Mouse (Mus musculus): ENCODE results near the gene Polr3g. TPM values are rescaled to one million over a fixed set of nuclear protein-coding genes. Genes with fewer than 3 reads are reported as not detected.
"Not testable (repeated sequence)": the region's sequence is repeated elsewhere in the genome, so short reads cannot be mapped to it uniquely, and the experiment has no call there.

Gene Polr3g
- polyA plus RNA-seq, 1 experiment from 2014 or later = 13.7 TPM

- H3K4me3 ChIP-seq (ENCODE audit: low read depth, low read length) = no peak overlapping the region
- WGBS = 72% methylated on average over 5 of the region's 5 CpGs
- H3K9me3 ChIP-seq (ENCODE audit: control insufficient read depth, low read depth, low read length) = no peaks in the 10 kb centered on the region
- no peaks in the 10 kb centered on the region for H3K36me3 ChIP-seq (ENCODE audit: control insufficient read depth, insufficient read depth, low read length)
- H3K9ac ChIP-seq (replicated peaks; ENCODE audit: low read depth, low read length) = no peak overlapping the region
- no peaks in the 10 kb centered on the region for H3K4me1 ChIP-seq (ENCODE audit: control insufficient read depth, insufficient read depth, low read length)
- H3K27ac ChIP-seq (ENCODE audit: low read length) = no peak overlapping the region
- no peak for ATAC-seq (ENCODE audit: insufficient number of reproducible peaks, insufficient read depth, low FRiP score, low read depth)
- H3K27me3 ChIP-seq (ENCODE audit: control insufficient read depth, insufficient read depth, low read length) = no peaks in the 10 kb centered on the region
- no peak overlapping the region for H3K4me2 ChIP-seq (replicated peaks; ENCODE audit: low read depth, low read length)
These were observed 25.8 kb upstream of the Polr3g start for GRCm38 (mm10) chr13:81736606-81737005.

GRCm38 (mm10) chr13:81730362-81730761 is 19.5 kb upstream of the Polr3g start:
- WGBS = 78% methylated on average over 1 of the region's 1 CpGs
- H3K27ac ChIP-seq (ENCODE audit: low read length) = no peak overlapping the region

GRCm38 (mm10) chr13:81729102-81729501 is 18.3 kb upstream of the Polr3g start:
- Histone ChIP-seq H3K9me3 (ENCODE audit: control insufficient read depth, low read depth, low read length) (no peaks in the 10 kb centered on the region), H3K4me1 (ENCODE audit: control insufficient read depth, insufficient read depth, low read length) (no peaks in the 10 kb centered on the region), H3K9ac (replicated peaks; ENCODE audit: low read depth, low read length) (no peak overlapping the region), H3K27me3 (ENCODE audit: control insufficient read depth, insufficient read depth, low read length) (no peaks in the 10 kb centered on the region), H3K36me3 (ENCODE audit: control insufficient read depth, insufficient read depth, low read length) (no peaks in the 10 kb centered on the region), H3K4me3 (ENCODE audit: low read depth, low read length) (no peak overlapping the region), H3K27ac (ENCODE audit: low read length) (no peak overlapping the region), H3K4me2 (replicated peaks; ENCODE audit: low read depth, low read length) (no peak overlapping the region)
- WGBS = 54% methylated on average over 4 of the region's 4 CpGs
- ATAC-seq (ENCODE audit: insufficient number of reproducible peaks, insufficient read depth, low FRiP score, low read depth) = no peak

More at GRCm38 (mm10) chr13:81730362-81730761, 19.5 kb upstream of the Polr3g start:
- Histone ChIP-seq H3K27me3 (ENCODE audit: control insufficient read depth, insufficient read depth, low read length) (no peaks in the 10 kb centered on the region), H3K9ac (replicated peaks; ENCODE audit: low read depth, low read length) (no peak overlapping the region), H3K36me3 (ENCODE audit: control insufficient read depth, insufficient read depth, low read length) (no peaks in the 10 kb centered on the region), H3K4me1 (ENCODE audit: control insufficient read depth, insufficient read depth, low read length) (no peaks in the 10 kb centered on the region), H3K9me3 (ENCODE audit: control insufficient read depth, low read depth, low read length) (no peaks in the 10 kb centered on the region), H3K4me3 (ENCODE audit: low read depth, low read length) (no peak overlapping the region), H3K4me2 (replicated peaks; ENCODE audit: low read depth, low read length) (no peak overlapping the region)
- no peak for ATAC-seq (ENCODE audit: insufficient number of reproducible peaks, insufficient read depth, low FRiP score, low read depth)

- H3K9ac ChIP-seq (replicated peaks; ENCODE audit: low read depth, low read length); H3K4me2 ChIP-seq (replicated peaks; ENCODE audit: low read depth, low read length); H3K36me3 ChIP-seq (ENCODE audit: control insufficient read depth, insufficient read depth, low read length); H3K9me3 ChIP-seq (ENCODE audit: control insufficient read depth, low read depth, low read length); H3K27ac ChIP-seq (ENCODE audit: low read length); ATAC-seq (ENCODE audit: insufficient number of reproducible peaks, insufficient read depth, low FRiP score, low read depth); H3K4me1 ChIP-seq (ENCODE audit: control insufficient read depth, insufficient read depth, low read length); H3K4me3 ChIP-seq (ENCODE audit: low read depth, low read length); H3K27me3 ChIP-seq (ENCODE audit: control insufficient read depth, insufficient read depth, low read length): not testable (repeated sequence)
- WGBS = 53% methylated on average over 12 of the region's 12 CpGs
These were observed 17.3 kb upstream of the Polr3g start for GRCm38 (mm10) chr13:81728141-81728540.

GRCm38 (mm10) chr13:81713896-81714295 is 3.1 kb upstream of the Polr3g start:
- no peak overlapping the region for H3K4me3 ChIP-seq (ENCODE audit: low read depth, low read length)
- no peak overlapping the region for H3K9ac ChIP-seq (replicated peaks; ENCODE audit: low read depth, low read length)
- ATAC-seq (ENCODE audit: insufficient number of reproducible peaks, insufficient read depth, low FRiP score, low read depth) = no peak
- 96% methylated on average over 1 of the region's 1 CpGs for WGBS
- H3K36me3 ChIP-seq (ENCODE audit: control insufficient read depth, insufficient read depth, low read length) = no peaks in the 10 kb centered on the region
- H3K4me1 ChIP-seq (ENCODE audit: control insufficient read depth, insufficient read depth, low read length) = peaks cover 7% of the 10 kb centered on the region; the same call in 1 of the 2 replicates
- H3K27me3 ChIP-seq (ENCODE audit: control insufficient read depth, insufficient read depth, low read length) = no peaks in the 10 kb centered on the region
- no peaks in the 10 kb centered on the region for H3K9me3 ChIP-seq (ENCODE audit: control insufficient read depth, low read depth, low read length)
- H3K27ac ChIP-seq (ENCODE audit: low read length) = no peak overlapping the region
- no peak overlapping the region for H3K4me2 ChIP-seq (replicated peaks; ENCODE audit: low read depth, low read length)

GRCm38 (mm10) chr13:81711546-81712371 is 946 bp upstream of the Polr3g start:
- H3K27me3 ChIP-seq (ENCODE audit: control insufficient read depth, insufficient read depth, low read length) = no peaks in the 10 kb centered on the region
- no peaks in the 10 kb centered on the region for H3K9me3 ChIP-seq (ENCODE audit: control insufficient read depth, low read depth, low read length)
- peak; percentile 47 for ATAC-seq (ENCODE audit: insufficient number of reproducible peaks, insufficient read depth, low FRiP score, low read depth)
- H3K9ac ChIP-seq (replicated peaks; ENCODE audit: low read depth, low read length) = peak overlapping the region; percentile 48
- peaks cover 7% of the 10 kb centered on the region; the same call in 1 of the 2 replicates for H3K4me1 ChIP-seq (ENCODE audit: control insufficient read depth, insufficient read depth, low read length)
- WGBS = 1% methylated on average over 42 of the region's 42 CpGs
- peak overlapping the region; percentile 98 for H3K4me2 ChIP-seq (replicated peaks; ENCODE audit: low read depth, low read length)
- H3K27ac ChIP-seq (ENCODE audit: low read length) = peak overlapping the region; percentile 44; the same call in 1 of the 2 replicates
- H3K36me3 ChIP-seq (ENCODE audit: control insufficient read depth, insufficient read depth, low read length) = no peaks in the 10 kb centered on the region
- peak overlapping the region; percentile 79 for H3K4me3 ChIP-seq (ENCODE audit: low read depth, low read length)

GRCm38 (mm10) chr13:81710266-81710665 is 547 bp downstream of the Polr3g start:
- Histone ChIP-seq H3K27ac (ENCODE audit: low read length) (no peak overlapping the region; the same call in 1 of the 2 replicates), H3K9me3 (ENCODE audit: control insufficient read depth, low read depth, low read length) (no peaks in the 10 kb centered on the region), H3K36me3 (ENCODE audit: control insufficient read depth, insufficient read depth, low read length) (no peaks in the 10 kb centered on the region), H3K4me3 (ENCODE audit: low read depth, low read length) (peak overlapping the region; percentile 79), H3K27me3 (ENCODE audit: control insufficient read depth, insufficient read depth, low read length) (no peaks in the 10 kb centered on the region), H3K4me1 (ENCODE audit: control insufficient read depth, insufficient read depth, low read length) (peaks cover 7% of the 10 kb centered on the region; the same call in 1 of the 2 replicates), H3K4me2 (replicated peaks; ENCODE audit: low read depth, low read length) (peak overlapping the region; percentile 98), H3K9ac (replicated peaks; ENCODE audit: low read depth, low read length) (peak overlapping the region; percentile 48)
- ATAC-seq (ENCODE audit: insufficient number of reproducible peaks, insufficient read depth, low FRiP score, low read depth) = no peak
- WGBS = under 1% methylated on average over 7 of the region's 7 CpGs

- peak overlapping the region; percentile 48; the same call in 1 of the 2 replicates for H3K9ac ChIP-seq (replicated peaks; ENCODE audit: low read depth, low read length)
- WGBS = 38% methylated on average over 4 of the region's 4 CpGs
These were observed 1.0 kb downstream of the Polr3g start for GRCm38 (mm10) chr13:81709805-81710204.

More at GRCm38 (mm10) chr13:81709805-81710204, 1.0 kb downstream of the Polr3g start:
- no peak overlapping the region for H3K27ac ChIP-seq (ENCODE audit: low read length)
- H3K27me3 ChIP-seq (ENCODE audit: control insufficient read depth, insufficient read depth, low read length) = no peaks in the 10 kb centered on the region
- H3K9me3 ChIP-seq (ENCODE audit: control insufficient read depth, low read depth, low read length) = no peaks in the 10 kb centered on the region
- peak overlapping the region; percentile 79 for H3K4me3 ChIP-seq (ENCODE audit: low read depth, low read length)
- no peaks in the 10 kb centered on the region for H3K36me3 ChIP-seq (ENCODE audit: control insufficient read depth, insufficient read depth, low read length)
- peaks cover 7% of the 10 kb centered on the region; the same call in 1 of the 2 replicates for H3K4me1 ChIP-seq (ENCODE audit: control insufficient read depth, insufficient read depth, low read length)
- H3K4me2 ChIP-seq (replicated peaks; ENCODE audit: low read depth, low read length) = peak overlapping the region; percentile 98
- ATAC-seq (ENCODE audit: insufficient number of reproducible peaks, insufficient read depth, low FRiP score, low read depth) = no peak
